26 mouse cellular contexts compared by ENCODE assay signal in the genomic region with DNA sequence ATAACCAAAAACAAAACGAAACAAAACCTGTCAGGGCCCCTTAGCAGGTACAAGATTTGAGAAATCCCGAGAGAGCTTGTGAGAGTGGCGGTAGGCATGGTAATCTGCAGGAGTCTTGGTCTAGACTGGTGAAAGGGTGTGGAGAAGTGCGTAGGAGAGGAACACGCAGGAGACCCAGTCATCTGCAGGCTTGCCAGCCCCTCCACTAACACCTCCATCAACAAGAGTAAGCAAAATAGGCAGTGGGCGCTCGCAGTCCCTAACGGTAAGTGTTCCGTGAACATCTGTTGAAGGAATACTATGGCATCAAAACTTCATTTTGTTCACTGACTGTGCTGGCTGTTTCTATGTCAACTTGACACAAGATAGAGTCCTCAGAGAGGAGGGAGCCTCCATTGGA. TPM values are rescaled to one million over a fixed set of nuclear protein-coding genes. Genes with fewer than 3 reads are reported as not detected.
A peak's percentile ranks its signal among the peaks of the same experiment; 100 is the strongest.
DNase-seq lines count a peak whose midpoint lies in the region; ATAC-seq and TF ChIP-seq lines count a peak whose summit lies in the region.
"Had no signal": no experiment of that assay in that cellular context is flagged by ENCODE, and none has a peak within 500 bp of the region (broad histone marks: within the 10 kb centered on the region; RNA-seq: fewer than 3 reads in every experiment).

No protein-coding gene starts in this region.

- H3K4me2 ChIP-seq in forebrain, embryonic 15.5 days (replicated peaks), result no peak overlapping the region
- no peak overlapping the region for H3K4me2 ChIP-seq in forebrain, postnatal 0 days (ENCODE audit: low read depth)
- H3K4me2 ChIP-seq: embryonic facial prominence, embryonic 13.5 days; embryonic facial prominence, embryonic 15.5 days; forebrain, embryonic 12.5 days had no signal

- no peak for DNase-seq in forebrain, postnatal 0 days
- DNase-seq in heart, adult 11 months, result peak; percentile 79
- no peak for DNase-seq in heart, postnatal 4 days
- peak; percentile 45 for DNase-seq in right cerebral cortex, adult 18-20 months
- no peak for DNase-seq in right cerebral cortex, postnatal 25 days
- no peak for DNase-seq in yolk sac, embryonic 10.5 days (ENCODE audit: low spot score)
- DNase-seq: adrenal gland, adult 2 months; adrenal gland, postnatal 10 days; adrenal gland, postnatal 25 days; B cell, adult 2 months; cerebellum, adult 11 months; cerebellum, adult 18-20 months; cerebellum, adult 8-10 months; cerebellum, adult 9-11 months; cerebellum, postnatal 14 days; cerebellum, postnatal 36 days; embryo, embryonic 11 days had no signal

- no peak overlapping the region for H3K27ac ChIP-seq in forebrain, embryonic 15.5 days (replicated peaks)
- no peak overlapping the region for H3K27ac ChIP-seq in forebrain, postnatal 0 days (ENCODE audit: low read depth, low read length)
- peak overlapping the region; percentile 78 for H3K27ac ChIP-seq in macrophage
- H3K27ac ChIP-seq: embryonic facial prominence, embryonic 13.5 days; embryonic facial prominence, embryonic 15.5 days; forebrain, embryonic 10.5 days; forebrain, embryonic 12.5 days had no signal

- H3K79me2 ChIP-seq in macrophage (ENCODE audit: inconsistent target), result peaks cover 100% of the 10 kb centered on the region

- H3K27me3 ChIP-seq in forebrain, embryonic 15.5 days, result no peaks in the 10 kb centered on the region
- no peaks in the 10 kb centered on the region for H3K27me3 ChIP-seq in forebrain, postnatal 0 days (ENCODE audit: insufficient read depth, low read length)
- H3K27me3 ChIP-seq: embryonic facial prominence, embryonic 13.5 days; embryonic facial prominence, embryonic 15.5 days; forebrain, embryonic 12.5 days had no signal

- no peak for TF ChIP-seq CTCF in forebrain, postnatal 0 days (IDR thresholded peaks at IDR 0.05; ENCODE audit: low read depth)

- no peak overlapping the region for H3K4me3 ChIP-seq in forebrain, embryonic 15.5 days
- H3K4me3 ChIP-seq in forebrain, postnatal 0 days (ENCODE audit: low read depth, low read length), result no peak overlapping the region
- no peak overlapping the region for H3K4me3 ChIP-seq in macrophage (ENCODE audit: inconsistent target)
- H3K4me3 ChIP-seq: embryonic facial prominence, embryonic 13.5 days; embryonic facial prominence, embryonic 15.5 days; erythroblast, embryonic 14.5 days; forebrain, embryonic 10.5 days; forebrain, embryonic 12.5 days had no signal

- H3K9me3 ChIP-seq in forebrain, embryonic 15.5 days, result no peaks in the 10 kb centered on the region
- H3K9me3 ChIP-seq in forebrain, postnatal 0 days (ENCODE audit: low read length), result no peaks in the 10 kb centered on the region
- H3K9me3 ChIP-seq: embryonic facial prominence, embryonic 13.5 days; embryonic facial prominence, embryonic 15.5 days; forebrain, embryonic 10.5 days; forebrain, embryonic 12.5 days had no signal

- peaks cover 4% of the 10 kb centered on the region; the same call in 1 of the 2 replicates for H3K4me1 ChIP-seq in forebrain, embryonic 15.5 days
- no peaks in the 10 kb centered on the region for H3K4me1 ChIP-seq in forebrain, postnatal 0 days (ENCODE audit: insufficient read depth)

- H3K9ac ChIP-seq in forebrain, embryonic 15.5 days (replicated peaks), result no peak overlapping the region
- no peak overlapping the region for H3K9ac ChIP-seq in forebrain, postnatal 0 days
- H3K9ac ChIP-seq: embryonic facial prominence, embryonic 13.5 days; embryonic facial prominence, embryonic 15.5 days; forebrain, embryonic 12.5 days had no signal

- no peaks in the 10 kb centered on the region for H3K36me3 ChIP-seq in forebrain, embryonic 15.5 days
- H3K36me3 ChIP-seq in forebrain, postnatal 0 days (ENCODE audit: insufficient read depth), result no peaks in the 10 kb centered on the region
- no peaks in the 10 kb centered on the region for H3K36me3 ChIP-seq in macrophage (ENCODE audit: inconsistent target)
- H3K36me3 ChIP-seq: embryonic facial prominence, embryonic 13.5 days; embryonic facial prominence, embryonic 15.5 days; forebrain, embryonic 10.5 days; forebrain, embryonic 12.5 days had no signal

- ATAC-seq in forebrain, embryonic 15.5 days (replicated peaks), result peak; percentile 11; the same call in 1 of the 2 replicates
- no peak for ATAC-seq in forebrain, postnatal 0 days
- ATAC-seq: CD4-positive, CD25-positive, alpha-beta regulatory T cell, adult 4 months had no signal

- 91% methylated on average over 9 of the region's 9 CpGs for WGBS in forebrain, embryonic 15.5 days
- WGBS in forebrain, postnatal 0 days, result 85% methylated on average over 9 of the region's 9 CpGs
- 94% methylated on average over 9 of the region's 9 CpGs for WGBS in macrophage (ENCODE audit: missing documents)

RNA-seq across cellular contexts. Expression of gene Gnptab, which starts 12.6 kb away (rescaled TPM):
- 15.0 and 15.8 TPM in 2 replicates for polyA plus RNA-seq in forebrain, embryonic 15.5 days (2015; fragmentation: Nextera tagmentation; extraction: Ambion mirVana)
- total RNA-seq in forebrain, postnatal 0 days (2014; rRNA removed), result 44.0 and 51.9 TPM in 2 replicates
- 16.7 and 21.3 TPM in 2 replicates for polyA plus RNA-seq in forebrain, postnatal 0 days (2015; fragmentation: Nextera tagmentation; extraction: Ambion mirVana)
- 10 to 100 TPM; 36.5 to 36.6 TPM for total RNA-seq in heart, postnatal 4 days (2021)
- 100 to 1,000 TPM in 13 of 26 experiments, 10 to 100 TPM in 13; 28.8 to 151 (median 99.6) TPM for total RNA-seq in macrophage (2018; cell fraction: chromatin; rRNA removed)
- 10 to 100 TPM; 32.2 to 72.7 (median 51.5) TPM for total RNA-seq in macrophage (2018; cell fraction: cytosol; rRNA removed)
- 100 to 1,000 TPM in 5 of 26 experiments, 10 to 100 TPM in 21; 45.1 to 176 (median 89.0) TPM for total RNA-seq in macrophage (2018; cell fraction: nucleus; rRNA removed)
- 34.0 to 83.1 TPM (median 76.6 TPM) in 3 replicates for polyA plus RNA-seq in macrophage (2018)

RNA-seq across cellular contexts. Expression of gene Dram1, which starts 12.6 kb away (rescaled TPM):
- 0.47 and 0.70 TPM in 2 replicates for polyA plus RNA-seq in forebrain, embryonic 15.5 days (2015; fragmentation: Nextera tagmentation; extraction: Ambion mirVana)
- 0.62 and 0.85 TPM in 2 replicates for total RNA-seq in forebrain, postnatal 0 days (2014; rRNA removed)
- 0.58 and 0.92 TPM in 2 replicates for polyA plus RNA-seq in forebrain, postnatal 0 days (2015; fragmentation: Nextera tagmentation; extraction: Ambion mirVana)
- total RNA-seq in heart, postnatal 4 days (2021), result 1 to 10 TPM; 2.8 to 3.1 TPM
- total RNA-seq in macrophage (2018; cell fraction: chromatin; rRNA removed), result 10 to 100 TPM in 23 of 26 experiments, 1 to 10 TPM in 3; 7.2 to 72.1 (median 20.8) TPM
- total RNA-seq in macrophage (2018; cell fraction: cytosol; rRNA removed), result 10 to 100 TPM; 13.4 to 41.9 (median 20.7) TPM
- total RNA-seq in macrophage (2018; cell fraction: nucleus; rRNA removed), result 100 to 1,000 TPM in 2 of 26 experiments, 10 to 100 TPM in 24; 17.4 to 114 (median 41.6) TPM
- polyA plus RNA-seq in macrophage (2018), result 15.4 to 26.6 TPM (median 23.8 TPM) in 3 replicates
- total RNA-seq: MEL had no signal
- polyA plus RNA-seq: erythroblast, embryonic 14.5 days had no signal

Comparison
In these comparisons a context has a peak if more than half of its experiments do, and no peak if none do; other contexts are left out.
1. DNase-seq: peak in heart, adult 11 months (single experiment) and right cerebral cortex, adult 18-20 months (single experiment); none in forebrain, postnatal 0 days (single experiment), heart, postnatal 4 days (single experiment), right cerebral cortex, postnatal 25 days (single experiment) and yolk sac, embryonic 10.5 days (single experiment).